8 mouse cellular contexts compared by ENCODE assay signal in genomic region chr11:119524545-119524949, GRCm38 (mm10). TPM values are rescaled to one million over a fixed set of nuclear protein-coding genes. Genes with fewer than 3 reads are reported as not detected.
A peak's percentile ranks its signal among the peaks of the same experiment; 100 is the strongest.
DNase-seq lines count a peak whose midpoint lies in the region; ATAC-seq lines count a peak whose summit lies in the region.

No protein-coding gene starts in this region.

- peak; percentile 92 for ATAC-seq in hindbrain, embryonic 12.5 days (ENCODE audit: low FRiP score)

- H3K4me3 ChIP-seq in hindbrain, embryonic 12.5 days, result peak overlapping the region; percentile 32

- no peaks in the 10 kb centered on the region for H3K27me3 ChIP-seq in hindbrain, embryonic 12.5 days

- peak overlapping the region; percentile 59 for H3K4me2 ChIP-seq in hindbrain, embryonic 12.5 days (replicated peaks)

- 2% methylated on average over 32 of the region's 33 CpGs for WGBS in hindbrain, embryonic 12.5 days

- DNase-seq in MEL-GATA-1-ER (ENCODE audit: extremely low read depth, low read depth), result peak; percentile 90
- DNase-seq in cerebellum, adult 9-11 months, result peak; percentile 81
- DNase-seq in frontal cortex, adult 2 months (ENCODE audit: extremely low spot score in 1 of 2, low spot score in 1 of 2), result peak; percentile 65 to 79
- peak; percentile 72 for DNase-seq in left cerebral cortex, adult 11 months (ENCODE audit: low spot score)
- peak; percentile 89 to 94 for DNase-seq in lung, postnatal 4 days
- peak; percentile 94 for DNase-seq in retina, postnatal 1 day
- peak; percentile 80 to 88 for DNase-seq in thymus, postnatal 36 days

- no peaks in the 10 kb centered on the region for H3K9me3 ChIP-seq in hindbrain, embryonic 12.5 days (replicated peaks)

- no peak overlapping the region for H3K27ac ChIP-seq in hindbrain, embryonic 12.5 days

- H3K4me1 ChIP-seq in hindbrain, embryonic 12.5 days, result peaks cover 4% of the 10 kb centered on the region

- no peak overlapping the region for H3K9ac ChIP-seq in hindbrain, embryonic 12.5 days

- H3K36me3 ChIP-seq in hindbrain, embryonic 12.5 days, result no peaks in the 10 kb centered on the region

RNA-seq across cellular contexts. Expression of gene Nptx1, which starts 23.0 kb away (rescaled TPM):
- 84.6 and 86.3 TPM in 2 replicates for polyA plus RNA-seq in frontal cortex, adult 2 months (2012; rRNA removed)
- polyA plus RNA-seq in hindbrain, embryonic 12.5 days (2016; fragmentation: Nextera tagmentation; extraction: Ambion mirVana), result 14.8 and 15.2 TPM in 2 replicates

RNA-seq across cellular contexts. Expression of gene Endov, which starts 33.4 kb away (rescaled TPM):
- 21.3 and 21.9 TPM in 2 replicates for polyA plus RNA-seq in frontal cortex, adult 2 months (2012; rRNA removed)
- polyA plus RNA-seq in hindbrain, embryonic 12.5 days (2016; fragmentation: Nextera tagmentation; extraction: Ambion mirVana), result 22.2 and 24.9 TPM in 2 replicates
